Mouse (Mus musculus): ENCODE results near the gene Olfr1150-ps1. TPM values are rescaled to one million over a fixed set of nuclear protein-coding genes. Genes with fewer than 3 reads are reported as not detected.

The Olfr1150-ps1 gene
- polyA plus RNA-seq (2015; fragmentation: Nextera tagmentation; extraction: Ambion mirVana): not detected in 2 replicates

GRCm38 (mm10) chr2:87843693-87844092, at the start of gene Olfr1150-ps1:
Gene Olfr1150-ps1 (plus strand): TSS chr2:87843993.

GRCm38 (mm10) chr2:87800292-87800691, 43.5 kb upstream of the Olfr1150-ps1 start, which contains the start of gene Olfr1143:
Gene Olfr1143 (plus strand): TSS chr2:87800592.

DNA sequence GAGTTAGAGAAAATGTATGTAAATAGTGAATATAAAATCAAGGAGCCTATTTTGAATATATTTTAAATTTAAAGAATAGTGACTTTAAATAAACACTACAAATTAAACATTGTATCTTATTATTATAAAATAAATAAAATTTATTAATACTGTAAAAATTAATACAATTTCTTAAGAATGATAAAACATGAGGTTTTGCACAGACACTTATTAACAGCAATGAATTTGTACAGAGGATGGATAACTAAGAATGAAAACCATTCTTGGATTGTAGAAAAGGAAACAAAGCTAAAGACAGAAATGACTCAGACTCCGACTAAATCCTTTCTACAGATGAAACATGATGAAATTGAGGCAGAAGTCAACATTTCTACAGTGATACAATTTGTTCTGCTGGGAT, 34.3 kb upstream of the Olfr1150-ps1 start, which contains the start of gene Olfr1145:
Olfr1145 (plus strand) TSS at position 301 of the 400 bp plus-strand sequence.

GRCm38 (mm10) chr2:87830233-87830632, 13.6 kb upstream of the Olfr1150-ps1 start, which contains the start of gene Olfr1148:
Gene Olfr1148 (plus strand): TSS chr2:87830533.

DNA sequence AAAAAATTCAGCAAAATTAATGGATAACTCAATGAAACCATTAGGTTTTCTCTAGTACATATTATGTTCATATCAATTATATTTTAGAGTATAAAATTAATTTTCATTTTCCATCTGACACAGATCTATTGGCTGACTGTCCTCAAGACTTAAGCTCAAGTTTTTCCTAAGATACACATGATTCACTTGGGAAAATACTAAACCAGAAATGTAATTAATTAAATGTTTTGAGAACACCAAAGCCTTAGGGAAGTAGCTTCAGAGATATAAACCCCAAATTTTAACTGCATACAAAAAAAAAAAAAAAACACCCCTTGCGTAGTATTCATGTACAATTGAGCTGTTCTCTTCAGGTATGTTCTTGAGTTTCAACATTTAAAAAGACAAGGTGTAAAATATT, 11.8 kb downstream of the Olfr1150-ps1 start, which contains the start of gene Olfr1151:
Olfr1151 (plus strand) TSS at position 301 of the 400 bp plus-strand sequence.

GRCm38 (mm10) chr2:87866192-87866591, 22.4 kb downstream of the Olfr1150-ps1 start, which contains the start of gene Olfr1152:
Gene Olfr1152 (plus strand): TSS chr2:87866492.

GRCm38 (mm10) chr2:87894662-87895061, 50.9 kb downstream of the Olfr1150-ps1 start, which contains the start of gene Olfr1153:
Gene Olfr1153 (plus strand): TSS chr2:87894962.

Other genes starting within 250 kb of the Olfr1150-ps1 start
- gene Olfr1130, start 237.8 kb upstream of the Olfr1150-ps1 start, polyA plus RNA-seq (2015; fragmentation: Nextera tagmentation; extraction: Ambion mirVana): not detected in 2 replicates
- not detected in 2 replicates for gene Olfr1131, start 216.9 kb upstream of the Olfr1150-ps1 start, polyA plus RNA-seq (2015; fragmentation: Nextera tagmentation; extraction: Ambion mirVana)
- gene Olfr1132, start 206.5 kb upstream of the Olfr1150-ps1 start, polyA plus RNA-seq (2015; fragmentation: Nextera tagmentation; extraction: Ambion mirVana): not detected in 2 replicates
- not detected in 2 replicates for gene Olfr1133, start 196.6 kb upstream of the Olfr1150-ps1 start, polyA plus RNA-seq (2015; fragmentation: Nextera tagmentation; extraction: Ambion mirVana)
- not detected in 2 replicates for gene Olfr1134, start 185.5 kb upstream of the Olfr1150-ps1 start, polyA plus RNA-seq (2015; fragmentation: Nextera tagmentation; extraction: Ambion mirVana)
- gene Olfr1135, start 170.3 kb upstream of the Olfr1150-ps1 start, polyA plus RNA-seq (2015; fragmentation: Nextera tagmentation; extraction: Ambion mirVana): not detected in 2 replicates
- not detected in 2 replicates for gene Olfr1136, start 150.0 kb upstream of the Olfr1150-ps1 start, polyA plus RNA-seq (2015; fragmentation: Nextera tagmentation; extraction: Ambion mirVana)
- not detected in 2 replicates for gene Olfr1137, start 130.8 kb upstream of the Olfr1150-ps1 start, polyA plus RNA-seq (2015; fragmentation: Nextera tagmentation; extraction: Ambion mirVana)
- gene Olfr1138, start 104.0 kb upstream of the Olfr1150-ps1 start, polyA plus RNA-seq (2015; fragmentation: Nextera tagmentation; extraction: Ambion mirVana): not detected in 2 replicates
- gene Olfr1140, start 100.2 kb upstream of the Olfr1150-ps1 start, polyA plus RNA-seq (2015; fragmentation: Nextera tagmentation; extraction: Ambion mirVana): not detected in 2 replicates
- not detected in 2 replicates for gene Olfr1141, start 90.0 kb upstream of the Olfr1150-ps1 start, polyA plus RNA-seq (2015; fragmentation: Nextera tagmentation; extraction: Ambion mirVana)
- not detected in 2 replicates for gene Olfr152, start 64.5 kb upstream of the Olfr1150-ps1 start, polyA plus RNA-seq (2015; fragmentation: Nextera tagmentation; extraction: Ambion mirVana)
- gene Olfr1143, start 43.4 kb upstream of the Olfr1150-ps1 start, polyA plus RNA-seq (2015; fragmentation: Nextera tagmentation; extraction: Ambion mirVana): not detected in 2 replicates
- gene Olfr1145, start 34.2 kb upstream of the Olfr1150-ps1 start, polyA plus RNA-seq (2015; fragmentation: Nextera tagmentation; extraction: Ambion mirVana): not detected in 2 replicates
- gene Olfr1148, start 13.5 kb upstream of the Olfr1150-ps1 start, polyA plus RNA-seq (2015; fragmentation: Nextera tagmentation; extraction: Ambion mirVana): not detected in 2 replicates
- not detected in 2 replicates for gene Olfr1151, start 11.9 kb downstream of the Olfr1150-ps1 start, polyA plus RNA-seq (2015; fragmentation: Nextera tagmentation; extraction: Ambion mirVana)
- not detected in 2 replicates for gene Olfr1152, start 22.5 kb downstream of the Olfr1150-ps1 start, polyA plus RNA-seq (2015; fragmentation: Nextera tagmentation; extraction: Ambion mirVana)
- not detected in 2 replicates for gene Olfr1153, start 51.0 kb downstream of the Olfr1150-ps1 start, polyA plus RNA-seq (2015; fragmentation: Nextera tagmentation; extraction: Ambion mirVana)
- gene Olfr1154, start 61.2 kb downstream of the Olfr1150-ps1 start, polyA plus RNA-seq (2015; fragmentation: Nextera tagmentation; extraction: Ambion mirVana): not detected in 2 replicates
- gene Olfr1155, start 101.1 kb downstream of the Olfr1150-ps1 start, polyA plus RNA-seq (2015; fragmentation: Nextera tagmentation; extraction: Ambion mirVana): not detected in 2 replicates
- not detected in 2 replicates for gene Olfr1156, start 109.1 kb downstream of the Olfr1150-ps1 start, polyA plus RNA-seq (2015; fragmentation: Nextera tagmentation; extraction: Ambion mirVana)
- not detected in 2 replicates for gene Olfr1157, start 124.3 kb downstream of the Olfr1150-ps1 start, polyA plus RNA-seq (2015; fragmentation: Nextera tagmentation; extraction: Ambion mirVana)
- gene Olfr74, start 130.7 kb downstream of the Olfr1150-ps1 start, polyA plus RNA-seq (2015; fragmentation: Nextera tagmentation; extraction: Ambion mirVana): not detected in 2 replicates
- not detected in 2 replicates for gene Olfr1158, start 146.1 kb downstream of the Olfr1150-ps1 start, polyA plus RNA-seq (2015; fragmentation: Nextera tagmentation; extraction: Ambion mirVana)
- not detected in 2 replicates for gene Olfr1160, start 164.3 kb downstream of the Olfr1150-ps1 start, polyA plus RNA-seq (2015; fragmentation: Nextera tagmentation; extraction: Ambion mirVana)
- not detected in 2 replicates for gene Olfr1161, start 178.8 kb downstream of the Olfr1150-ps1 start, polyA plus RNA-seq (2015; fragmentation: Nextera tagmentation; extraction: Ambion mirVana)
- not detected in 2 replicates for gene Olfr73, start 193.7 kb downstream of the Olfr1150-ps1 start, polyA plus RNA-seq (2015; fragmentation: Nextera tagmentation; extraction: Ambion mirVana)
- not detected in 2 replicates for gene Olfr1162, start 207.1 kb downstream of the Olfr1150-ps1 start, polyA plus RNA-seq (2015; fragmentation: Nextera tagmentation; extraction: Ambion mirVana)
- not detected in 2 replicates for gene Olfr1163, start 227.8 kb downstream of the Olfr1150-ps1 start, polyA plus RNA-seq (2015; fragmentation: Nextera tagmentation; extraction: Ambion mirVana)
- not detected in 2 replicates for gene Olfr1164, start 250.0 kb downstream of the Olfr1150-ps1 start, polyA plus RNA-seq (2015; fragmentation: Nextera tagmentation; extraction: Ambion mirVana)

Data from skeletal muscle tissue, postnatal 0 days (tissue).